Mouse (Mus musculus): ENCODE results near the gene Pde2a.

DNA sequence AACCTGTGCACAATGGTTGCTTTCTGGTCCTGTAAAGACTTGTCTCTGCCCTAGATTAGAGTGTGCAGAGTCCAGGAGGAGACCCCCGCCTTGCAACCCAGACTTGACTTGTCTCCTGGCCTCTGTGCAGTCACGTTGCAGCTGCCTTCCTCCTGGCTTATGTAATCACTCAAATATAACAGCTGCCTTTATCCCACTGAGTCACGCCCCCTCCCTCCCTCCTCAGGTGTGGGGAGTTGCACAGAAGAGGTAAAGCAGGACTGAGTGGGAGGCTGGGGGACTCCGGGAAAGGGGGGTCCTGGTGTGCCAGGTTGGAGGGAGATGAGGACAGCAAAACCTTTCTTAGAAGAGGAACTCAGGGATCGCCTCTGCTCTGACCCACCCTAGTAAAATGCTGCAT lies 5.1 kb upstream of the Pde2a start:
- no peak for TF ChIP-seq CTCF (IDR thresholded peaks at IDR 0.05 in 2 of 3, conservative IDR thresholded peaks at IDR 0.05 in 1 of 3; ENCODE audit: control insufficient read depth in 1 of 3, insufficient read depth in 1 of 3, low read depth in 2 of 3, low read length in 3 of 3, poor library complexity in 1 of 3, severe bottlenecking in 1 of 3)
- TF ChIP-seq USF2 (IDR thresholded peaks at IDR 0.05; ENCODE audit: borderline replicate concordance in 1 of 2, insufficient read depth in 1 of 2, low read depth in 1 of 2, low read length in 2 of 2), result no peak
- TF ChIP-seq SMC3 (IDR thresholded peaks at IDR 0.05; ENCODE audit: low read depth, low read length), result no peak
- TF ChIP-seq HCFC1 (IDR thresholded peaks at IDR 0.05; ENCODE audit: low read depth, low read length), result no peak
- no peak for TF ChIP-seq RCOR1 (IDR thresholded peaks at IDR 0.05; ENCODE audit: low read depth, low read length)
- no peak for TF ChIP-seq TBP (IDR thresholded peaks at IDR 0.05; ENCODE audit: low read depth, low read length)
- TF ChIP-seq GATA1 (IDR thresholded peaks at IDR 0.05; ENCODE audit: low read depth, low read length), result no peak
- no peak for TF ChIP-seq POLR2AphosphoS2 (IDR thresholded peaks at IDR 0.05; ENCODE audit: low read length)
- no peak for TF ChIP-seq GABPA (IDR thresholded peaks at IDR 0.05; ENCODE audit: low read depth, low read length)
- no peak for TF ChIP-seq CHD1 (IDR thresholded peaks at IDR 0.05; ENCODE audit: low read depth, low read length)
- no peak for TF ChIP-seq SIN3A (IDR thresholded peaks at IDR 0.05; ENCODE audit: low read length)
- TF ChIP-seq ZNF384 (IDR thresholded peaks at IDR 0.05; ENCODE audit: low read depth, low read length), result no peak
- TF ChIP-seq ZC3H11A (IDR thresholded peaks at IDR 0.05; ENCODE audit: low read depth, low read length), result no peak

All from MEL (cell line).